Mouse (Mus musculus): ENCODE results near the gene Tssc4. TPM values are rescaled to one million over a fixed set of nuclear protein-coding genes. Genes with fewer than 3 reads are reported as not detected.

Tssc4 gene
- polyA plus RNA-seq, 1 experiment: 38.8 TPM

DNA sequence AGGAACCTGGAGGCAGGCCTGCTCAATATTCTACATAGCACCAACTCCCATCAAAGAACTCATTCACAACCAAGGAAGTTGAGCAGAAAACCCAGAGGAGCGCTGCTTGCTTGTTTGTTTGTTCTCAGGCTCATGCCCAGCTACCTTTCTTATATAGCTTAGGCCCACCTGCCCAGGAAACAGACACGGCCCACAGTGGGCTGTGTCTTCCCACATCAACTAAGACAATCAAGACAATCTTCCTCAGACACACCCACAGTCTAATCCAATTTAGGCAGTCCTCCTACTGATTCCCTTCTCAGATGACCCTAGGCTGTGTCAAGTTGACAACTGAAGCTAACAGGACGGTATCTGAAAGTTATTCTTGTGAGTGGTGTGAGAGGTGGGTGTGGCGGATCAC, 37.0 kb downstream of the Tssc4 start, which contains the start of gene Kcnq1:
Gene Kcnq1, plus strand, starts transcription at position 301 of the 400 bp plus-strand sequence.
- Histone ChIP-seq H3K4me1 (ENCODE audit: control insufficient read depth, insufficient read depth, low read length) (no peaks in the 10 kb centered on the region; the same call in 1 of the 2 replicates), H3K27ac (ENCODE audit: insufficient read depth, low read length) (no peak within 1 kb of the TSS), H3K4me3 (ENCODE audit: insufficient read depth, low read length) (no peak within 1 kb of the TSS)
- TF ChIP-seq POLR2A (IDR thresholded peaks at IDR 0.05; ENCODE audit: low read depth, low read length) (no peak), CTCF (IDR thresholded peaks at IDR 0.05; ENCODE audit: borderline replicate concordance, insufficient read depth, low read length) (no peak)

- H3K27ac ChIP-seq (ENCODE audit: insufficient read depth, low read length): no peak overlapping the region
- H3K4me1 ChIP-seq (ENCODE audit: control insufficient read depth, insufficient read depth, low read length): no peaks in the 10 kb centered on the region
- TF ChIP-seq CTCF (IDR thresholded peaks at IDR 0.05; ENCODE audit: borderline replicate concordance, insufficient read depth, low read length): no peak
- TF ChIP-seq POLR2A (IDR thresholded peaks at IDR 0.05; ENCODE audit: low read depth, low read length): no peak
- H3K4me3 ChIP-seq (ENCODE audit: insufficient read depth, low read length): no peak overlapping the region
These were observed 37.8 kb downstream of the Tssc4 start for GRCm38 (mm10) chr7:143106672-143107465.

DNA sequence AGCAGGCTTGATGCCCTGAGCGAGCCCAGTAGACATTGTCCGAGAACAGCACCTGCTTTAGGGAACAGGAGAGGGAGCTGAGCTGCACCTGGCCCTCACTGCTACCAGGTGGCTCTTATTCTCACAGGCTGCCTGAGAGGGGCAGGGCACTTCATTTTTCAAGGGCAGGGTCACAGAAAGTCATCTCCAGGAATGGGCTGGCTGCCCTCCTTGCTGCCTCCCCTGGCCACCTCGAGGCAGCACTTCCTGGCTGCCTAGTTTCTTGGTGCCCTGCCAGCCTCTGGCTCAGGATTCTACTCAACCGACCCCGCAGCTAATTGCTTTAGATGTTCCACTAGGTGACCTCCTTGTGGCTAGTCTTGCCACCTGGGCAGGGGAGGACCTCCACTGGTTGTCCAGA, 39.2 kb downstream of the Tssc4 start:
- TF ChIP-seq CTCF (IDR thresholded peaks at IDR 0.05; ENCODE audit: borderline replicate concordance, insufficient read depth, low read length) (no peak), POLR2A (IDR thresholded peaks at IDR 0.05; ENCODE audit: low read depth, low read length) (no peak)
- Histone ChIP-seq H3K4me3 (ENCODE audit: insufficient read depth, low read length) (no peak overlapping the region), H3K4me1 (ENCODE audit: control insufficient read depth, insufficient read depth, low read length) (no peaks in the 10 kb centered on the region), H3K27ac (ENCODE audit: insufficient read depth, low read length) (no peak overlapping the region)

DNA sequence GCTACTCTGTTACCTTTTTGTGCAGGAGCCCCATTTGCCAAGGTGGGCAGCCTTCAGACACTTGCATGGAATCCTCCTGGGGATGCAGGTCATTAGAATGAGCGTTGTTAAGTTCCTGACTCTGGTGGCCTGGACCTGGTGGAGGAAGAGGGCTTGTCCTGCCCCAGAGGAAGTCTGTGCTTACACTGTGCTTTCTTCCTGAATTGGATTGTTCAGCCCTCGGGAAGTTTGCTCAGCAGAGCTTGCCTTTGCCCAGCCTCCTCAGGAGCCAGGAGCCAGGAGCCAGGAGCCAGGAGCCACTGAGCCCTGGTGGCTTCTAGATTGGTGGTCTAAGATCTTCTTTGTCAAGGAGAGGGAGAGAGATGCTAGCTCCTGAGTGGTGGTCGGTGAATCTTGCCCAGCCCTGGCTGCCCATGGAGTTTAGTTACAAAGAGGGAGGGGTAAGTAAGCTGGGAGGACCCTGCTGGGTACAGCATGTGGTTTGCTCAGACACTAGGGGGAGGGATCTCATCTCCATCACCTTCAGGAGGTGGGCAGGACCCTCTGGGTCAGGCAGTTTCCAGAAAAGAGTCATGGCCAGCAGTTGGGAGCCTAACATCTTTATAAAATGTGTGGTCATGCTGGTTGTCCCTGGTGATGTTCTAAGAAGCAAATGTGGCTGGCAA, 40.1 kb downstream of the Tssc4 start:
- Histone ChIP-seq H3K4me3 (ENCODE audit: insufficient read depth, low read length) (no peak overlapping the region), H3K27ac (ENCODE audit: insufficient read depth, low read length) (no peak overlapping the region), H3K4me1 (ENCODE audit: control insufficient read depth, insufficient read depth, low read length) (no peaks in the 10 kb centered on the region)
- TF ChIP-seq POLR2A (IDR thresholded peaks at IDR 0.05; ENCODE audit: low read depth, low read length) (no peak), CTCF (IDR thresholded peaks at IDR 0.05; ENCODE audit: borderline replicate concordance, insufficient read depth, low read length) (no peak)

- Histone ChIP-seq H3K4me3 (ENCODE audit: insufficient read depth, low read length) (no peak overlapping the region), H3K4me1 (ENCODE audit: control insufficient read depth, insufficient read depth, low read length) (no peaks in the 10 kb centered on the region), H3K27ac (ENCODE audit: insufficient read depth, low read length) (no peak overlapping the region)
- TF ChIP-seq CTCF (IDR thresholded peaks at IDR 0.05; ENCODE audit: borderline replicate concordance, insufficient read depth, low read length) (no peak), POLR2A (IDR thresholded peaks at IDR 0.05; ENCODE audit: low read depth, low read length) (no peak)
These were observed 40.6 kb downstream of the Tssc4 start for GRCm38 (mm10) chr7:143109696-143110095.

- TF ChIP-seq CTCF (IDR thresholded peaks at IDR 0.05; ENCODE audit: borderline replicate concordance, insufficient read depth, low read length) (no peak), POLR2A (IDR thresholded peaks at IDR 0.05; ENCODE audit: low read depth, low read length) (no peak)
- Histone ChIP-seq H3K4me1 (ENCODE audit: control insufficient read depth, insufficient read depth, low read length) (no peaks in the 10 kb centered on the region), H3K4me3 (ENCODE audit: insufficient read depth, low read length) (no peak overlapping the region), H3K27ac (ENCODE audit: insufficient read depth, low read length) (no peak overlapping the region)
These were observed 41.8 kb downstream of the Tssc4 start for GRCm38 (mm10) chr7:143110803-143111202.

DNA sequence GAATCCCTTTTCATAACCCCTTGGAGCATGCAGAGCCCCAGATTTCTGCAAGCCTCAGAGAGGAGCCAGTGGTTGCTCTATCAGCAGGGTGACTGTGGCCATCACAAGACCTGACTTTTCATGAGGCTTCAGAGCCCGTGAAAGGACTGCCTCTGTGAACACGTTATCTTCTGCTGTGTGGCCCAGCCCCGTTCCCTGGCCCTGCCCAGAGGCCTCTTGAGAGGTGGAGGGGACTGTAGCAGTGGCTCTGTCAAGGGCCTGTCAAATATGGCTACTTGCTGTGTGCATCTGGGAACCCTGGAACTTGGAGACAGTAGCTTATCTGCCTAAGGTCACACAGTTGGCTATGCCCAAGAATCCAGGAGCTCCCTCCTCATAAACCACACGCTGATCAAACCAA, 42.7 kb downstream of the Tssc4 start:
- TF ChIP-seq CTCF (IDR thresholded peaks at IDR 0.05; ENCODE audit: borderline replicate concordance, insufficient read depth, low read length) (no peak), POLR2A (IDR thresholded peaks at IDR 0.05; ENCODE audit: low read depth, low read length) (no peak)
- H3K27ac ChIP-seq (ENCODE audit: insufficient read depth, low read length): no peak overlapping the region
- H3K4me1 ChIP-seq (ENCODE audit: control insufficient read depth, insufficient read depth, low read length): no peaks in the 10 kb centered on the region
- H3K4me3 ChIP-seq (ENCODE audit: insufficient read depth, low read length): no peak overlapping the region

- no peak overlapping the region for H3K27ac ChIP-seq (ENCODE audit: insufficient read depth, low read length)
- no peak for TF ChIP-seq CTCF (IDR thresholded peaks at IDR 0.05; ENCODE audit: borderline replicate concordance, insufficient read depth, low read length)
- no peak for TF ChIP-seq POLR2A (IDR thresholded peaks at IDR 0.05; ENCODE audit: low read depth, low read length)
These were observed 43.3 kb downstream of the Tssc4 start for GRCm38 (mm10) chr7:143112395-143112794.

GRCm38 (mm10) chr7:143114773-143115172, 45.7 kb downstream of the Tssc4 start:
- H3K4me1 ChIP-seq (ENCODE audit: control insufficient read depth, insufficient read depth, low read length): 0 out of 2 replicates have a peak, but pooled peaks cover 3% of the 10 kb centered on the region
- no peak overlapping the region for H3K27ac ChIP-seq (ENCODE audit: insufficient read depth, low read length)
- no peak overlapping the region for H3K4me3 ChIP-seq (ENCODE audit: insufficient read depth, low read length)
- TF ChIP-seq POLR2A (IDR thresholded peaks at IDR 0.05; ENCODE audit: low read depth, low read length): no peak
- no peak for TF ChIP-seq CTCF (IDR thresholded peaks at IDR 0.05; ENCODE audit: borderline replicate concordance, insufficient read depth, low read length)

More at GRCm38 (mm10) chr7:143112395-143112794, 43.3 kb downstream of the Tssc4 start:
- Histone ChIP-seq H3K4me1 (ENCODE audit: control insufficient read depth, insufficient read depth, low read length) (no peaks in the 10 kb centered on the region), H3K4me3 (ENCODE audit: insufficient read depth, low read length) (no peak overlapping the region)

DNA sequence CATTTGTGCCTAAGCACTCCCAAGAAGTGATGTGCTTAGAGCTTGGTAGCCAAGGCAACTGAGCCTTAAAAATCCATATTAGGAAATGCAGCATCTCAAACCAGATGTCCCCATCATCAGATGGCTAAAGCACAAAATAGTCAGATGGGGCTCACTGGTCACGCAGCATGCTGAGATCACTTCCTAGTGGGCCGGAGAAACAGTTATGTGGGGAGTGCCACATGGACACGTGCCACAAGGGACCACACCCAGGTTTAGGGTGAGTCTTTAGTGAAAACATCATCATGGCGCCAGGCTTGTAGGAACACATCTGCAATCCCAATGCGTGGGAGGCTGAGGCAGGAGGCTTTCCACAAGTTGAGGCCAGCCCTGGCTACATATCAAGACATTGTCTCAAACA, 47.5 kb downstream of the Tssc4 start:
- Histone ChIP-seq H3K4me3 (ENCODE audit: insufficient read depth, low read length) (no peak overlapping the region), H3K27ac (ENCODE audit: insufficient read depth, low read length) (no peak overlapping the region)
- TF ChIP-seq POLR2A (IDR thresholded peaks at IDR 0.05; ENCODE audit: low read depth, low read length) (no peak), CTCF (IDR thresholded peaks at IDR 0.05; ENCODE audit: borderline replicate concordance, insufficient read depth, low read length) (no peak)

More for the DNA sequence above, 47.5 kb downstream of the Tssc4 start:
- 0 out of 2 replicates have a peak, but pooled peaks cover 8% of the 10 kb centered on the region for H3K4me1 ChIP-seq (ENCODE audit: control insufficient read depth, insufficient read depth, low read length)
